Mouse (Mus musculus) cerebellum, adult (tissue): ENCODE measurements around the gene Capn8.

Source experiments
- ATAC-seq: cut with Nextera tagmentation; 2 replicates; pipeline ENCODE4 v1.9.2; 2017; ENCODE audit warnings: mild to moderate bottlenecking, moderate library complexity, mixed read lengths; ENCODE audit not compliant: insufficient number of reproducible peaks, low FRiP score, low TSS enrichment

Gene Capn8

GRCm38 (mm10) chr1:182564408-182565120 lies at the start of gene Capn8:
Gene Capn8 (plus strand): TSS chr1:182565007.
- no peak for ATAC-seq

GRCm38 (mm10) chr1:182516758-182517676 lies 47.8 kb upstream of the Capn8 start, which contains the start of gene Capn2:
Gene Capn2 (minus strand): TSS chr1:182517608.
- ATAC-seq: peak; percentile 90

- no peak; the same call in 1 of the 2 replicates for ATAC-seq
Observed at GRCm38 (mm10) chr1:182517677-182518011, 47.2 kb upstream of the Capn8 start.

- no peak for ATAC-seq
Observed at GRCm38 (mm10) chr1:182518143-182518680, 46.6 kb upstream of the Capn8 start.

- no peak for ATAC-seq
Observed at GRCm38 (mm10) chr1:182518811-182519210, 46.0 kb upstream of the Capn8 start.

GRCm38 (mm10) chr1:182519341-182519740 lies 45.5 kb upstream of the Capn8 start:
- ATAC-seq: no peak

GRCm38 (mm10) chr1:182520091-182520937 lies 44.5 kb upstream of the Capn8 start:
- ATAC-seq: no peak

- no peak for ATAC-seq
Observed at GRCm38 (mm10) chr1:182520938-182521500, 43.8 kb upstream of the Capn8 start.

GRCm38 (mm10) chr1:182522961-182523360 lies 41.8 kb upstream of the Capn8 start:
- ATAC-seq: no peak

- ATAC-seq: no peak
Observed at GRCm38 (mm10) chr1:182523692-182524091, 41.1 kb upstream of the Capn8 start.

- ATAC-seq: no peak
Observed at GRCm38 (mm10) chr1:182525601-182526000, 39.2 kb upstream of the Capn8 start.

GRCm38 (mm10) chr1:182527261-182527766 lies 37.5 kb upstream of the Capn8 start:
- no peak for ATAC-seq

- ATAC-seq: no peak
Observed at GRCm38 (mm10) chr1:182527921-182528858, 36.6 kb upstream of the Capn8 start.

GRCm38 (mm10) chr1:182533583-182533982 lies 31.2 kb upstream of the Capn8 start:
- ATAC-seq: no peak

GRCm38 (mm10) chr1:182535080-182535481 lies 29.7 kb upstream of the Capn8 start:
- no peak for ATAC-seq

- ATAC-seq: peak; percentile 91
Observed at GRCm38 (mm10) chr1:182539023-182539940, 25.5 kb upstream of the Capn8 start.

- ATAC-seq: no peak
Observed at GRCm38 (mm10) chr1:182542110-182542509, 22.7 kb upstream of the Capn8 start.

GRCm38 (mm10) chr1:182543136-182543535 lies 21.7 kb upstream of the Capn8 start:
- ATAC-seq: no peak
